Mouse (Mus musculus): ENCODE data around the gene Man1b1. TPM values are rescaled to one million over a fixed set of nuclear protein-coding genes. Genes with fewer than 3 reads are reported as not detected.
A peak's percentile ranks its signal among the peaks of the same experiment; 100 is the strongest.

Man1b1 gene
- polyA plus RNA-seq, 2 experiments, result 35.3 to 70.2 TPM

- no peak for TF ChIP-seq POLR2A (IDR thresholded peaks at IDR 0.05; ENCODE audit: borderline replicate concordance, extremely low read depth, insufficient read depth, insufficient read length)
- Histone ChIP-seq H3K9ac (ENCODE audit: low read depth, low read length, severe bottlenecking) (peak overlapping the region; percentile 54), H3K4me2 (replicated peaks; ENCODE audit: low read depth, low read length, severe bottlenecking) (peak overlapping the region; percentile 96), H3K4me1 (ENCODE audit: control insufficient read depth, insufficient read depth, low read length) (peaks cover 21% of the 10 kb centered on the region), H3K9me3 (ENCODE audit: control insufficient read depth, low read length) (no peaks in the 10 kb centered on the region), H3K27me3 (ENCODE audit: control insufficient read depth, insufficient read depth, low read length) (no peaks in the 10 kb centered on the region), H3K36me3 (ENCODE audit: control insufficient read depth, insufficient read depth, low read length) (peaks cover 23% of the 10 kb centered on the region), H3K4me3 (replicated peaks; ENCODE audit: low read length) (peak overlapping the region; percentile 70), H3K27ac (replicated peaks; ENCODE audit: low read depth, low read length) (no peak overlapping the region)
- ATAC-seq (ENCODE audit: low FRiP score, low read depth) (no peak), DNase-seq (ENCODE audit: low spot score) (no peak)
- 13% methylated on average over 2 of the region's 2 CpGs for WGBS
These were observed 41.3 kb downstream of the Man1b1 start for GRCm38 (mm10) chr2:25373431-25373830.

GRCm38 (mm10) chr2:25376589-25376988, 44.5 kb downstream of the Man1b1 start:
- H3K36me3 ChIP-seq (ENCODE audit: control insufficient read depth, insufficient read depth, low read length), result peaks cover 23% of the 10 kb centered on the region
- H3K4me1 ChIP-seq (ENCODE audit: control insufficient read depth, insufficient read depth, low read length), result peaks cover 20% of the 10 kb centered on the region
- no peak overlapping the region for H3K4me2 ChIP-seq (replicated peaks; ENCODE audit: low read depth, low read length, severe bottlenecking)
- no peak overlapping the region for H3K9ac ChIP-seq (ENCODE audit: low read depth, low read length, severe bottlenecking)
- DNase-seq (ENCODE audit: low spot score), result peak; percentile 58
- no peak overlapping the region for H3K27ac ChIP-seq (replicated peaks; ENCODE audit: low read depth, low read length)
- no peak overlapping the region for H3K4me3 ChIP-seq (replicated peaks; ENCODE audit: low read length)
- TF ChIP-seq POLR2A (IDR thresholded peaks at IDR 0.05; ENCODE audit: borderline replicate concordance, extremely low read depth, insufficient read depth, insufficient read length), result no peak
- WGBS, result 68% methylated on average over 4 of the region's 4 CpGs
- no peak for ATAC-seq (ENCODE audit: low FRiP score, low read depth)
- no peaks in the 10 kb centered on the region for H3K27me3 ChIP-seq (ENCODE audit: control insufficient read depth, insufficient read depth, low read length)
- H3K9me3 ChIP-seq (ENCODE audit: control insufficient read depth, low read length), result no peaks in the 10 kb centered on the region

GRCm38 (mm10) chr2:25384492-25384891, 52.4 kb downstream of the Man1b1 start:
- 86% methylated on average over 5 of the region's 5 CpGs for WGBS
- Histone ChIP-seq H3K27me3 (ENCODE audit: control insufficient read depth, insufficient read depth, low read length) (no peaks in the 10 kb centered on the region), H3K9ac (ENCODE audit: low read depth, low read length, severe bottlenecking) (no peak overlapping the region), H3K36me3 (ENCODE audit: control insufficient read depth, insufficient read depth, low read length) (no peaks in the 10 kb centered on the region), H3K4me1 (ENCODE audit: control insufficient read depth, insufficient read depth, low read length) (no peaks in the 10 kb centered on the region), H3K9me3 (ENCODE audit: control insufficient read depth, low read length) (no peaks in the 10 kb centered on the region), H3K4me3 (replicated peaks; ENCODE audit: low read length) (no peak overlapping the region), H3K4me2 (replicated peaks; ENCODE audit: low read depth, low read length, severe bottlenecking) (no peak overlapping the region), H3K27ac (replicated peaks; ENCODE audit: low read depth, low read length) (no peak overlapping the region)
- DNase-seq (ENCODE audit: low spot score) (no peak), ATAC-seq (ENCODE audit: low FRiP score, low read depth) (no peak)
- no peak for TF ChIP-seq POLR2A (IDR thresholded peaks at IDR 0.05; ENCODE audit: borderline replicate concordance, extremely low read depth, insufficient read depth, insufficient read length)

GRCm38 (mm10) chr2:25391266-25391665, 59.1 kb downstream of the Man1b1 start:
- WGBS, result 64% methylated on average over 5 of the region's 5 CpGs

GRCm38 (mm10) chr2:25394281-25395221, 62.4 kb downstream of the Man1b1 start:
- no peaks in the 10 kb centered on the region for H3K36me3 ChIP-seq (ENCODE audit: control insufficient read depth, insufficient read depth, low read length)
- no peak overlapping the region for H3K27ac ChIP-seq (replicated peaks; ENCODE audit: low read depth, low read length)
- H3K4me1 ChIP-seq (ENCODE audit: control insufficient read depth, insufficient read depth, low read length), result 0 out of 2 replicates have a peak, but pooled peaks cover 7% of the 10 kb centered on the region
- H3K9ac ChIP-seq (ENCODE audit: low read depth, low read length, severe bottlenecking), result no peak overlapping the region
- ATAC-seq (ENCODE audit: low FRiP score, low read depth) (no peak), DNase-seq (ENCODE audit: low spot score) (peak; percentile 20)
- H3K9me3 ChIP-seq (ENCODE audit: control insufficient read depth, low read length), result no peaks in the 10 kb centered on the region
- peaks cover 41% of the 10 kb centered on the region for H3K27me3 ChIP-seq (ENCODE audit: control insufficient read depth, insufficient read depth, low read length)
- H3K4me3 ChIP-seq (replicated peaks; ENCODE audit: low read length), result no peak overlapping the region
- WGBS, result 44% methylated on average over 3 of the region's 3 CpGs
- H3K4me2 ChIP-seq (replicated peaks; ENCODE audit: low read depth, low read length, severe bottlenecking), result no peak overlapping the region
- no peak for TF ChIP-seq POLR2A (IDR thresholded peaks at IDR 0.05; ENCODE audit: borderline replicate concordance, extremely low read depth, insufficient read depth, insufficient read length)

More at GRCm38 (mm10) chr2:25391266-25391665, 59.1 kb downstream of the Man1b1 start:
- H3K4me2 ChIP-seq (replicated peaks; ENCODE audit: low read depth, low read length, severe bottlenecking), result no peak overlapping the region
- no peak overlapping the region for H3K27ac ChIP-seq (replicated peaks; ENCODE audit: low read depth, low read length)
- H3K4me1 ChIP-seq (ENCODE audit: control insufficient read depth, insufficient read depth, low read length), result 0 out of 2 replicates have a peak, but pooled peaks cover 7% of the 10 kb centered on the region
- no peak overlapping the region for H3K9ac ChIP-seq (ENCODE audit: low read depth, low read length, severe bottlenecking)
- H3K4me3 ChIP-seq (replicated peaks; ENCODE audit: low read length), result no peak overlapping the region
- H3K9me3 ChIP-seq (ENCODE audit: control insufficient read depth, low read length), result no peaks in the 10 kb centered on the region
- no peak for DNase-seq (ENCODE audit: low spot score)
- no peak for TF ChIP-seq POLR2A (IDR thresholded peaks at IDR 0.05; ENCODE audit: borderline replicate concordance, extremely low read depth, insufficient read depth, insufficient read length)
- H3K27me3 ChIP-seq (ENCODE audit: control insufficient read depth, insufficient read depth, low read length), result peaks cover 18% of the 10 kb centered on the region
- no peaks in the 10 kb centered on the region for H3K36me3 ChIP-seq (ENCODE audit: control insufficient read depth, insufficient read depth, low read length)
- no peak for ATAC-seq (ENCODE audit: low FRiP score, low read depth)
